In genomic region chr12:86872335-86873040, GRCm38 (mm10) we compare ENCODE assay signal across 8 mouse cellular contexts. TPM values are rescaled to one million over a fixed set of nuclear protein-coding genes. Genes with fewer than 3 reads are reported as not detected.
DNase-seq lines count a peak whose midpoint lies in the region; ATAC-seq and TF ChIP-seq lines count a peak whose summit lies in the region.

No protein-coding gene starts in this region.

- no peak overlapping the region for H3K4me3 ChIP-seq in heart, postnatal 0 days (ENCODE audit: low read depth, low read length)
- H3K4me3 ChIP-seq in lung, embryonic 15.5 days = no peak overlapping the region
- H3K4me3 ChIP-seq in cerebellum, adult 2 months (replicated peaks; ENCODE audit: insufficient read depth, low read depth, low read length) = no peak overlapping the region

- TF ChIP-seq EP300 in heart, postnatal 0 days (IDR thresholded peaks at IDR 0.05; ENCODE audit: low read depth) = no peak; the same call in 1 of the 2 replicates

- H3K9ac ChIP-seq in heart, postnatal 0 days (replicated peaks; ENCODE audit: low read depth, low read length) = no peak overlapping the region
- H3K9ac ChIP-seq in lung, embryonic 15.5 days = no peak overlapping the region

- H3K36me3 ChIP-seq in heart, postnatal 0 days (replicated peaks; ENCODE audit: control insufficient read depth, insufficient read depth, low read length) = no peaks in the 10 kb centered on the region
- H3K36me3 ChIP-seq in lung, embryonic 15.5 days = no peaks in the 10 kb centered on the region

- H3K4me1 ChIP-seq in heart, postnatal 0 days (ENCODE audit: control insufficient read depth, insufficient read depth) = peaks cover 12% of the 10 kb centered on the region
- peaks cover 20% of the 10 kb centered on the region for H3K4me1 ChIP-seq in lung, embryonic 15.5 days
- H3K4me1 ChIP-seq in cerebellum, adult 2 months (ENCODE audit: control insufficient read depth, insufficient read depth, low read length) = peaks cover 16% of the 10 kb centered on the region

- peak; percentile 44 for DNase-seq in gastrocnemius, postnatal 14 days
- no peak for DNase-seq in gastrocnemius, postnatal 10 days
- DNase-seq in R1 (ENCODE audit: low read depth, low spot score) = peak; percentile 37
- DNase-seq in heart, postnatal 0 days (ENCODE audit: low spot score) = peak; percentile 65
- DNase-seq in layer of hippocampus, adult 11-12 months (ENCODE audit: low spot score) = no peak
- no peak for DNase-seq in right cerebral cortex, adult 18-20 months
- DNase-seq in cerebellum, adult 2 months = no peak

- peak overlapping the region; percentile 58 for H3K27ac ChIP-seq in heart, postnatal 0 days (ENCODE audit: low read depth)
- H3K27ac ChIP-seq in lung, embryonic 15.5 days = peak overlapping the region; percentile 78
- no peak overlapping the region for H3K27ac ChIP-seq in cerebellum, adult 2 months (ENCODE audit: insufficient read depth, low read length)

- no peak for TF ChIP-seq POLR2A in cerebellum, adult 2 months (IDR thresholded peaks at IDR 0.05; ENCODE audit: borderline replicate concordance, insufficient read depth, low read length)

- intact Hi-C loops in gastrocnemius, postnatal 14 days (cut with DNase I; ENCODE audit: low total_unique reads) = no loop called here

- no peaks in the 10 kb centered on the region for H3K27me3 ChIP-seq in heart, postnatal 0 days (ENCODE audit: control insufficient read depth, insufficient read depth, low read length)
- H3K27me3 ChIP-seq in lung, embryonic 15.5 days = no peaks in the 10 kb centered on the region
- H3K27me3 ChIP-seq in cerebellum, adult 2 months (ENCODE audit: control insufficient read depth, insufficient read depth, low read length) = no peaks in the 10 kb centered on the region

- peak; percentile 54 for ATAC-seq in heart, postnatal 0 days (ENCODE audit: insufficient read depth, low read depth)
- ATAC-seq in lung, embryonic 15.5 days (ENCODE audit: borderline replicate concordance, extremely low read depth, low FRiP score, low TSS enrichment) = peak; percentile 71

- 41% methylated on average over 9 of the region's 9 CpGs for WGBS in heart, postnatal 0 days
- WGBS in lung, embryonic 15.5 days = 49% methylated on average over 9 of the region's 9 CpGs
- WGBS in cerebellum, adult 2 months = 37% methylated on average over 9 of the region's 9 CpGs

- no peak overlapping the region for H3K4me2 ChIP-seq in heart, postnatal 0 days (ENCODE audit: low read depth, low read length)
- no peak overlapping the region for H3K4me2 ChIP-seq in lung, embryonic 15.5 days

- H3K9me3 ChIP-seq in heart, postnatal 0 days (replicated peaks; ENCODE audit: control insufficient read depth, low read length) = no peaks in the 10 kb centered on the region
- H3K9me3 ChIP-seq in lung, embryonic 15.5 days = no peaks in the 10 kb centered on the region

- TF ChIP-seq CTCF in heart, postnatal 0 days (IDR thresholded peaks at IDR 0.05; ENCODE audit: low read depth) = no peak
- TF ChIP-seq CTCF in cerebellum, adult 2 months (IDR thresholded peaks at IDR 0.05; ENCODE audit: borderline replicate concordance, insufficient read depth, low read depth, low read length) = no peak

RNA-seq across cellular contexts. Expression of gene Irf2bpl, which starts 12.1 kb away (rescaled TPM):
- 10 to 100 TPM; 41.8 to 42.8 TPM for total RNA-seq in gastrocnemius, postnatal 14 days (2021)
- 10 to 100 TPM; 42.9 to 46.7 TPM for total RNA-seq in gastrocnemius, postnatal 10 days (2021)
- total RNA-seq in heart, postnatal 0 days (2014; rRNA removed; ENCODE audit: low replicate concordance) = 74.0 and 88.5 TPM in 2 replicates
- 26.4 and 30.0 TPM in 2 replicates for polyA plus RNA-seq in heart, postnatal 0 days (2015; fragmentation: Nextera tagmentation; extraction: Ambion mirVana)
- polyA plus RNA-seq in lung, embryonic 15.5 days (2015; fragmentation: Nextera tagmentation; extraction: Ambion mirVana) = 49.4 and 50.0 TPM in 2 replicates
- polyA plus RNA-seq in cerebellum, adult 2 months (2012; rRNA removed) = 48.6 and 53.9 TPM in 2 replicates

Comparison
In these comparisons a context has a peak if more than half of its experiments do, and no peak if none do; other contexts are left out.
1. DNase-seq: peak in gastrocnemius, postnatal 14 days (single experiment), R1 (single experiment) and heart, postnatal 0 days (single experiment); none in gastrocnemius, postnatal 10 days (single experiment), layer of hippocampus, adult 11-12 months (single experiment), right cerebral cortex, adult 18-20 months (single experiment) and cerebellum, adult 2 months (0 of 2).